Mouse (Mus musculus): ENCODE measurements around the gene Atxn7l1.

Gene Atxn7l1

DNA sequence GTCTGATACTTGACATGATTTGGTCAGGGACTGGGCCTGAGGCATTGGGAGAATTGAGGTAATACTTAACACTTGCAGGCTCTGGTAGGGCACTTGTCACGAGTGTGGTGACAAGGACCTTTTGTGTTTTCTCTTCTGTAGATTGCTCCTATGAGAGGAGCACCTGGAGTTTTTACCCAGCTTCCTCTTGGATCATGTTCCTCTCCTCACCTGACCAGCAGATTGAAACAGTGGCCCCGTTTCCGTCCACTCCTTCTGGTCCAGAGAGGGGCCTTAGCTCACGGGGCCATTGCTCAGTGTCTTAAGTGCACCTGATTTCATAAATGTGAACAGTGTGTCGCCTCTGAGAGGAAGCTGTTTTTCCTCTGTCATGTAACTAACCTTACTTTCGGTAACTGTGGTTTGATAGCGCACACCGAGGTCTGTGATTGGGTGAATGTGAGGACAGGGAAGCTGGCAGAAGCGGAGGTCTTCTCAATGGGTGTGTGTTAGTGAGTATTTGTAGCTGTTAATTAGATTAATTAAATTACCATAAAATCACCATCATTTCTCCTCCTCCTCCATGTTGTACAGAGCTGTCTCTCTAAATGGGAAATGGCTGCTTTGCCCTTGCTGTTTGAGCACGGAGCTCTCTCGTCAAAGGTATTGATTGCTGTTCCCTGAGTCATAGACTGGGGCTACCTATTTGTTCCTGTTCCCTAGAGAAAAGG, 35.1 kb downstream of the Atxn7l1 start:
- DNase-seq (ENCODE audit: low read depth, low spot score): no peak

DNA sequence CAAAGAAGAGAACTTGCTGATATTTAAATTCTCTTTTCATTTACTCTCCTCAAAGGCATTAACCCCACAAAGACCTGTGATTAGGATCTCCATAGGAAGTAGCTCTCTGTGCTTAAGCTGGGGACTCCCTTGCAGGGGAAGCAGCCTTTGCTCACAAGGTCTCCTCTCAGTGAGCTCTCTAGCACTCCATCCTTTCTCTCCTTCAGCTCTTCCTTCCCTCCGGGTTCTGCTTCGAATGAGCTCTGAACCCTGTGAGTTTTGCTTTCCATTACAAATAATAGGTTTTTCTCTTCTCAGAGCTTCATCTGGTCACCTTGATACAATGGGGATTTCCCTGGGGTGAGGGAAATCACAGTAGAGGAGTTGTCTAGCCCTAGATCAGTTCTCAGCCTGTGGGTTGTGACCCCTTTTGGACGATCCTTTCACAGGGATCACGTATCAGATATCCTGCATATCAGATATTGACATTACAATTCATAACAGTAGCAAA, 35.7 kb downstream of the Atxn7l1 start:
- DNase-seq (ENCODE audit: low read depth, low spot score): no peak

DNA sequence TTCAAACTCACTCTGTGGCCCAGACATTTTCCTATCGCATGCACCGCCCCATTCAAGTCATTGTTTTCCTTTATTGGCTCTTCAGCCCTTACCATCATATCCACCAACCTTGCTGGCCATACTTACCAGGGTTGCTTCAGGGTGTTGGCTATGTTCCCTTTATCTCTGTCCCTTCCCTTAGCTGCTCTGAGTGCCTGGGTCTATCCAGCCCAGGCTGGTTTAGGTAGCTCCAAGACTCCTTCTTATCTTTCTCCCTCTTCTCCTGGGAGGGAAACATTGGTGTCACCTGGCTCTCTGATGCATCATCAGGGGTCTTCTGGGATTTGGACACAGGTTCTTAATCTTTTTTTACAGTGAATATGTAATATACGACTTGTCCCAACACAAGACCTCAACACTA, 36.6 kb downstream of the Atxn7l1 start:
- no peak for DNase-seq (ENCODE audit: low read depth, low spot score)

DNA sequence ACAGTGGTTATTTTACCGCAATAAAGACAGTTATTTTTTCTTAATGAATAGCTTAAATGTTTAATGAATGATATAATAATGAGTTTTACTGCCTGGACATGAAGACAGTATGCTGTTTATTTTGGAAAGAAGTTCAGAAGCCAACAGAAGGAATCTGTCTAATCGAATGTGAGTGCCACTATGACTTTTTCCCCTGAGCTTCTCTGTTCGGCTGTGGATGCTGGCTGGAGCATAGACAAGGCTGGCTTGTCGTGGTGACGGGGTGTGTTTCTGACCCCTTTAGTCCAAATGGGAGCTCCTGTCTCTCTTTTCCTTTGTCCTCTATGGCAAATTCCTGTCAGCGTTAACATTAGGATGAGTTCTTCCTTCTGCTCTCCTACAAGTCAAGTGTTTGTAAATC, 37.6 kb downstream of the Atxn7l1 start:
- no peak for DNase-seq (ENCODE audit: low read depth, low spot score)

GRCm38 (mm10) chr12:33186331-33186730, 38.8 kb downstream of the Atxn7l1 start:
- DNase-seq (ENCODE audit: low read depth, low spot score): no peak

GRCm38 (mm10) chr12:33190133-33190532, 42.6 kb downstream of the Atxn7l1 start:
- peak; percentile 35 for DNase-seq (ENCODE audit: low read depth, low spot score)

- DNase-seq (ENCODE audit: low read depth, low spot score): peak; percentile 56
Observed at GRCm38 (mm10) chr12:33190633-33191032, 43.1 kb downstream of the Atxn7l1 start.

- no peak for DNase-seq (ENCODE audit: low read depth, low spot score)
Observed at GRCm38 (mm10) chr12:33193408-33193901, 46.0 kb downstream of the Atxn7l1 start.

DNA sequence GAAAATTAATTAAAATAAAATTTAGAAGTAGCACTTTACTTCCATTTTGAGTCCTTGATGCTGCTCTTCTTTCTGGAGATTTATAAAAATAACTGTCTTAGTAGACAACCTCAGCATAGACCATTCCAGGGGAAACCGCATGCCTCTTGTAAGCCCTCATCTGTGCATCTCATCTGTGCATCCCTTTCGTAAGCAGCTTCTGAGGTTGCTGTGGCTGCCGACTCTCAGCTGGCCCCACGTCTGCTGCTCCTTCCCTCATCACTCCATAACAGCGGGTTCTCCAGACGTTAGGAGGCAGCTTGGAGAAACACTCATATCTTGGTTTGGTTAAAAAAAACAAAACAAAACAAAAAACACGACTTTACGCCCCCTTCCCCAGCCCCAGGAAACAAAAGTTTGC, 47.7 kb downstream of the Atxn7l1 start:
- peak; percentile 62 for DNase-seq (ENCODE audit: low read depth, low spot score)

DNA sequence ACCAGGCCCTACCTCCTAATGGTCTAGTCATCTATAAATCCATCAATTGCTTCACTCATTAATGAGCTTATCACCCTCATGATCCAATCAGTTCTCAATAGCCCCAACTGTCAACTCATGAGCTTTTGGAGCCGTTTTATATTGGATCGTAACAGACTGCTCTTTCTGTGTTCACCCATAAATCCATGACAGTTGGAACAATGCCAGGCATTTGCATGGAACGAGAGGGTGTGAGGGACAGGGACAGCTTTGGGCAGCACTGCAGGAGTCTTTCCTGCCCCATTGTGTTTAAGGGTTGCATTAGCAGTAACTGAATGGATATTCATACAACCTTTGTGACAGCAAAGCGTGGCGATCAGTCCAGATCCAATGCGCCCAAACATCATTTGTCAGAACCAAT, 49.8 kb downstream of the Atxn7l1 start:
- DNase-seq (ENCODE audit: low read depth, low spot score): peak; percentile 32

GRCm38 (mm10) chr12:33197746-33198145, 50.3 kb downstream of the Atxn7l1 start:
- peak; percentile 57 for DNase-seq (ENCODE audit: low read depth, low spot score)

DNA sequence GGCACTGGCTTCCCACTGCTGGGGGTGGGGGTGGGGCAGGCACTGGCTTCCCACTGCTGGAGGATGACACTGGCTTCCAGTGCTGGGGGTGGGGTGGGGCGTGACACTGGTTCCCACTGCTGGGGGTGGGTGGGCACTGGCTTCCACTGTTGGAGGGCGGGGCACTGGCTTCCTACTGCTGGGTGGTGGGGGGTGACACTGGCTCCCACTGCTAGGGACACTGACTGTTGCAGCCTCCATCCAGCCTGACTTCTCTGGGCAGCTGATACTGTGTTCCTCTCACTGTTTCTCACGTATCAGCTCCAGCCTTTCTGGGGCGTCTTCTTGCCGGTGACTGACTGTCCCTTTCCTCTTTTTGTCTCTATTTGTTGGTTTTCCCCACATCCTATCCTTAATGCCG, 53.6 kb downstream of the Atxn7l1 start:
- no peak for DNase-seq (ENCODE audit: low read depth, low spot score)

DNA sequence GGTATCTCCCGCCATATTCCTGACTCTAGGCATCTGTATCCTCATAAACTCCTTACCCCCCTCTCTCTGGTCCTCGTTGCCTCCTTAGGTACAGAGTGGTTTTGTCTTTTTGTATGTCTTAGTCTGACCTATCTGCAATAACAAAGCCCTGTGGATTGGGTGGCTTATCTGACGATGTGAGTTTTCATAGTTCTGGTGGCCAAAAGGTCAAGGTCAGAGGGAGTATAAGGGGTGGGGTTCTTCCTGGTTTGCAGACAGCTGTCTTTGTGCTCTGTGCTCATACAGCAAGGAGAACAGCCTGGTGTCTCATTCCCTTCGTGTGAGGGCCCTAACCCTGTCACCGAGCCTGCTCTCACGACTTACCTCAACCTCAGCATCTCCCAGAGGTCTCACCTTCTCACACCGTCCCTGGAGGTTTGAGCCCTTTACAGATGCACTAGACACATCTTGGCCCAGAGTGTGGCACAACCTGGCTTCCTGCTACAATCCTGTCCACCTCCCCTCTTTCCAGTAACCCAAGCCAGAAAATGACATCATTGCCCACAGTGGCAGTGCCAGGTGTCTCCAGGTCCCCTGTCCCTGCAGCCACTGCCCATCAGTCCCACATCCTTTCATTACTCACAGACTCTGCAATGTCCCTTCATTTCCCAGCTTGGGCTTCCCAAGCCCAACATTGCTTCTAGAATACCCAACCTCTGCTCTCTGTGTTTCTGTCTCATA, 54.2 kb downstream of the Atxn7l1 start:
- DNase-seq (ENCODE audit: low read depth, low spot score): peak; percentile 47

DNA sequence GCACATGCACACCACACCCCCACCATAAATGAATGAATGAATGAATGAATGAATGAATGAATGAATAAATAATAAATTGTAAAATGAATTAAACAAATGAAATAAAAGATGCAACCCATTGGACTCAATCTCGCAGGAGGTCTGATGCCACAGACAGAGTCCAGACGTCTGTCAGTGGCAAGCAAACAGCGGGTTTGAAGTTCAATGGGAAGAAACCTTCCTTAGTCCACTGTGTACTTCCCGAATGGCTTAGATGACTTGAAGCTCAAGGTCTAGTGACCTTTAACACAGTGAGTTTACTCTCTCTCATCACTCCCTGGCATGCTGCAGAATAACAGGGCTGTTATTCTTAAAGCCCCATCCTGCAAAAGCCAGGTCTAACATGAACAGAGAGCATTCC, 57.8 kb downstream of the Atxn7l1 start:
- no peak for DNase-seq (ENCODE audit: low read depth, low spot score)

GRCm38 (mm10) chr12:33206300-33206699, 58.8 kb downstream of the Atxn7l1 start:
- no peak for DNase-seq (ENCODE audit: low read depth, low spot score)

DNA sequence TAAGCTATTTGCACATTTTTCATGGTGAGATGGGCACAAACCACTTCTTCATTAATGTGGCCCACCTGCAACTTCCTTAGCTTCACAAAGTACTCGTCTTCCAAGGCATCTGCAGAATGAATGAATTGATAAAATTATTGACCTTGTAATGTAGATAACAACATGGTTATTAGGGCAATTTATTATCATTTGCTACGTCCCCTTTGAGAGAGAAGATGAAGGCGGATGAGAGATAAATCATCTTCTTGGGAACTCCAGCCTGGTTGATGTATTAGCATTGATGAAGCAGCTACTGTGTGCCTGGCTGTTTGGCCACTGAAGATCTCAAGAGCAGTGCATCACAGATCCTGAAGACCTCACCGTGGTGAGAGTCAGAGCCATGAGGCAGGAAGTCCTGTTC, 63.4 kb downstream of the Atxn7l1 start:
- no peak for DNase-seq (ENCODE audit: low read depth, low spot score)

DNA sequence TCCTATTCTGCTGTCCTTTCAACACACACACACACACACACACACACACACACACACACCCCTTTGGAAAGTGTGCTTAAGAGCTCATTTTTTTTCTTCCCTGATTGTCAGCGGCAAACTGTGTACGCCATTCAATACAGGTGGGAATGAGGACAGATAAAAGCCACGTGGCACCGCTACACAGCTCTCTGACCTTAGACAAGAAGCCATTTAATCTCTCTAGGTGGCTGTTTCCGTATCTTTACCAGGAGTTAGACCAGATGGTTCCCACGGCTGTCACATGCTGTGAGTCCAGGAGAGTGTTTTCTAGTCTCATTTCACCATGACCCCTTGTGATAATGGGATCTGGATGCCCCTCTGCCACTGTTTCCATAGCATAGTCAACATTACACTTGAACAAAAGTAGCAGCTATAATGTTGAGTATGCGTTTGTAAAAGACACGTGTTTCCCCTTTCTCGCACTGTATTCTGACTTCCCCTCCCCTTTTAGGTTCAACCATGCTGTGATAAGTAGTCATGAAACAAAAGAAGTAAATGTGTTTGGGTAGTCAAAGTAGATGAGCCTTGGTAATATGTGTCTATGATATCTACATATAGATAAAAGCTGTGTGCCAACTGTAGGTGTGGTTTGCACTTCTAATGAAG, 70.8 kb downstream of the Atxn7l1 start:
- DNase-seq (ENCODE audit: low read depth, low spot score): no peak

GRCm38 (mm10) chr12:33219436-33219835, 71.9 kb downstream of the Atxn7l1 start:
- peak; percentile 80 for DNase-seq (ENCODE audit: low read depth, low spot score)

DNA sequence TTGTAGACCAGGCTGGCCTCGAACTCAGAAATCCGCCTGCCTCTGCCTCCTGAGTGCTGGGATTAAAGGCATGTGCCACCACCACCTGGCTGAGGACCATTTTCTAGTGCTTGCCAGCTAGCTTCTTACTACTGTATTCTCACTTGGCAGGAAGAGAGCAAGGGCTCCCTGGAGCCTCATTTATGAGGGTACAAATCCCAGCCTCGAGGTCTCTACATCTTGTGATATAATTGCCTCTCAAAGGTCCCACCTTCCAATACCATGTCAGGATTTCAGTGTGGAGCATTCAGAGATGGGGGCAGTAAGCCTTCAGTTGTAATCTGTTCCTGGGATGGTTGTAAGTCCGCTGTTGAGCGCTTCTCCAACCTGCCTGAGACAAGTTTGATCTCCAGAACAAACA, 72.6 kb downstream of the Atxn7l1 start:
- no peak for DNase-seq (ENCODE audit: low read depth, low spot score)

DNA sequence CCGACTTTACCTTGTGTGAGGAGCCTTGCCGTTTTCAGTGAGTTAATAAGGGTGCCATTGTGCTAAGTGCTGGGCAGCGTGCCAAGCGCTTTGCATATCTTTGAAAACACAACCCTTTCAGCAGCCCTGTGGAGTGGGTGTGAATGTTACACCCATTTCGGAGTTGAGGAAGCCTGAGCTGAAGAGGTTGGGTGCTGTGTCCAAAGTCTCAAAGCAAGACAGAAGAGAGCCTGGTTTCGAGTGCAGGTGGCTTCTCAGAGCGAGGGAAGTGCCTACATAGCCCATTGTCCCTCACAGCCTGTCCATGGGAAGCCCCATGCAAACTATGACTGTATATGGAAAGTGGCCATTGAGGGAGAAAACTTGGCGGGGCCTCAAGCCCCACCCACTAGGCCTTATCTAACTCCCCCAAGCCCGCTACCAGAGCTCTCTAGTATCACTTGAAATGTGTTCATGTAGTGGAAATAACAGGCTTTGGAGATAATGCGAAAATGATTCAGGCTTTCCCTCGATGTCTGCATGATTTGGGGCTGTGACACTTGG, 73.1 kb downstream of the Atxn7l1 start:
- DNase-seq (ENCODE audit: low read depth, low spot score): peak; percentile 92

DNA sequence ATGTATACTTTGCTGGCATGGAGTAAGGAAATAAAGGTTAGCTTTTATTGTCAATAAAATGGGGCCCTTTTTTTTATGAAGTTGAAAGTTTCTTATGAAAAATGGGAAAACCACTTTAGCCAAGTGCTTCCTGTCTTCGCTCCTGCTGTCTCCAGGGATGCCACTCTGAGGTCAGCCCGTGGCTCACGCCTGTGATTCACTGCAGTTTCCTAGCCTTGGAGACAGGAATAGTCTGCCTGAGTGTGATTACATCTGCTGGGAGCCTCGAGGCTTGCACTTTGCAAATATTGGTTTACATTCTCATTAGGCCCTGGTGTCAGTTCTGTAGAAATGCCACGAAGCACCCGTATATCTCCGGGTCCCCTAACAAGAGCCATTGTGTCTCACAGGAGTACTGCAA, 74.7 kb downstream of the Atxn7l1 start:
- DNase-seq (ENCODE audit: low read depth, low spot score): peak; percentile 48

DNA sequence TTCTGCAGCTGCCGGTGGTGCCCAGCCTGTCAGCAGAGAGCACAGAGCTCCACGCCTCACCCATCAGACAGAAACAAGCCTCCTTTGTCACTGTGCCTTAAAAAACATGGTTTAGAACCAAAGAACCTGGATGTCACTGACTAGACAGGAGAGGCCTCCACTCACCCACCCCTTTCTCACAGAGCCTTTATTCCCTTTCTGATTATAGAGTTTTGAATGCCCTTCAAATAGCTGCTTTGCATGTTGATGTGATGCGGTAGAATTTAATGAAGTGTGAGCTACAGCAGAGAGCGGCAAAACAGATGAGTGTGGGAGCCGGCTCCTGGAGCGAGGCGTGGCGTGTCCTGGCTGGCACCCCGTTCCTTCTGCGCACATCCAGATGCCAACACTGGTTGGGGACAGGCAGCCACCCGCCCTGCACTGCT, 77.6 kb downstream of the Atxn7l1 start:
- peak; percentile 81 for DNase-seq (ENCODE audit: low read depth, low spot score)
